ENCODE assay signal across 13 mouse cellular contexts in genomic region chr17:26691110-26691509, GRCm38 (mm10). TPM values are rescaled to one million over a fixed set of nuclear protein-coding genes. Genes with fewer than 3 reads are reported as not detected.
DNase-seq lines count a peak whose midpoint lies in the region; ATAC-seq and TF ChIP-seq lines count a peak whose summit lies in the region.
"Had no signal": no experiment of that assay in that cellular context is flagged by ENCODE, and none has a peak within 500 bp of the region (broad histone marks: within the 10 kb centered on the region; RNA-seq: fewer than 3 reads in every experiment).

No protein-coding gene starts in this region.

- TF ChIP-seq EP300 in liver, postnatal 0 days (IDR thresholded peaks at IDR 0.05; ENCODE audit: low read depth): 0 out of 2 replicates have a peak, but pooled peaks have one; percentile 39

- H3K4me2 ChIP-seq in liver, postnatal 0 days (ENCODE audit: low read depth, low read length): no peak overlapping the region
- no peak overlapping the region for H3K4me2 ChIP-seq in liver, embryonic 11.5 days
- H3K4me2 ChIP-seq: midbrain, embryonic 12.5 days had no signal

- 0 out of 2 replicates have a peak overlapping the region, but pooled peaks have one; percentile 29 for H3K27ac ChIP-seq in liver, postnatal 0 days (ENCODE audit: low read depth)
- no peak overlapping the region for H3K27ac ChIP-seq in liver, embryonic 11.5 days (ENCODE audit: low read depth, low read length)
- H3K27ac ChIP-seq: liver, embryonic 14.5 days; midbrain, embryonic 12.5 days had no signal

- TF ChIP-seq CTCF in liver, postnatal 0 days (IDR thresholded peaks at IDR 0.05; ENCODE audit: low read depth): no peak

- H3K9ac ChIP-seq in liver, postnatal 0 days (replicated peaks): no peak overlapping the region
- H3K9ac ChIP-seq in liver, embryonic 11.5 days (ENCODE audit: low read depth, low read length): no peak overlapping the region
- H3K9ac ChIP-seq: liver, embryonic 14.5 days; midbrain, embryonic 12.5 days had no signal

- 73% methylated on average over 7 of the region's 7 CpGs for WGBS in liver, postnatal 0 days (ENCODE audit: insufficient replicate concordance)
- WGBS in liver, embryonic 11.5 days: 86% methylated on average over 7 of the region's 7 CpGs

- DNase-seq in cerebellum, adult 11-12 months: peak; percentile 60
- no peak for DNase-seq in cerebellum, postnatal 14 days
- peak; percentile 20 for DNase-seq in heart, postnatal 25 days (ENCODE audit: low spot score)
- DNase-seq in heart, postnatal 14 days: no peak
- DNase-seq in liver, postnatal 0 days: peak; percentile 48
- DNase-seq in liver, embryonic 11.5 days (ENCODE audit: low spot score): no peak
- DNase-seq in lung, postnatal 36 days: peak; percentile 55
- DNase-seq in frontal cortex, adult 2 months (ENCODE audit: extremely low spot score in 1 of 2, low spot score in 1 of 2): no peak
- DNase-seq: thymus, adult 2 months had no signal

- H3K27me3 ChIP-seq in liver, postnatal 0 days (ENCODE audit: insufficient read depth, low read length): no peaks in the 10 kb centered on the region
- H3K27me3 ChIP-seq in liver, embryonic 11.5 days (replicated peaks; ENCODE audit: control insufficient read depth, insufficient read depth, low read length): no peaks in the 10 kb centered on the region
- H3K27me3 ChIP-seq: midbrain, embryonic 12.5 days had no signal

- intact Hi-C loops in heart, postnatal 25 days (cut with DNase I): no loop called here
- intact Hi-C loops in heart, postnatal 14 days (cut with DNase I): no loop called here

- H3K9me3 ChIP-seq in liver, postnatal 0 days (ENCODE audit: low read length): no peaks in the 10 kb centered on the region
- H3K9me3 ChIP-seq in liver, embryonic 11.5 days (ENCODE audit: control insufficient read depth, low read length): no peaks in the 10 kb centered on the region
- H3K9me3 ChIP-seq: G1E; midbrain, embryonic 12.5 days had no signal

- peaks cover 5% of the 10 kb centered on the region; the same call in 1 of the 2 replicates for H3K4me1 ChIP-seq in liver, postnatal 0 days (ENCODE audit: insufficient read depth)
- H3K4me1 ChIP-seq in liver, embryonic 11.5 days (replicated peaks; ENCODE audit: control insufficient read depth, insufficient read depth, low read length): peaks cover 10% of the 10 kb centered on the region

- H3K4me3 ChIP-seq in liver, postnatal 0 days (ENCODE audit: low read depth, low read length): no peak overlapping the region
- no peak overlapping the region for H3K4me3 ChIP-seq in liver, embryonic 11.5 days (ENCODE audit: low read depth, low read length)
- H3K4me3 ChIP-seq: midbrain, embryonic 12.5 days had no signal

- peaks cover 17% of the 10 kb centered on the region for H3K36me3 ChIP-seq in liver, postnatal 0 days (replicated peaks; ENCODE audit: insufficient read depth, low read length)
- H3K36me3 ChIP-seq in liver, embryonic 11.5 days (ENCODE audit: control insufficient read depth, insufficient read depth, low read length): peaks cover 3% of the 10 kb centered on the region; the same call in 1 of the 2 replicates

- peak; percentile 86 for ATAC-seq in liver, postnatal 0 days
- ATAC-seq in liver, embryonic 11.5 days (replicated peaks; ENCODE audit: low FRiP score): no peak
- ATAC-seq: inflammation-experienced regulatory T-cells, adult 6 months had no signal

RNA-seq across cellular contexts. Expression of gene Crebrf, which starts 24.3 kb away (rescaled TPM):
- 10 to 100 TPM; 65.4 to 72.4 TPM for total RNA-seq in heart, postnatal 25 days (2021)
- total RNA-seq in heart, postnatal 14 days (2021): 10 to 100 TPM; 44.5 to 49.6 TPM
- 5.8 and 7.5 TPM in 2 replicates for polyA plus RNA-seq in liver, postnatal 0 days (2015; fragmentation: Nextera tagmentation; extraction: Ambion mirVana)
- 1.8 and 2.4 TPM in 2 replicates for polyA plus RNA-seq in liver, embryonic 11.5 days (2014; fragmentation: Nextera tagmentation; extraction: Ambion mirVana)
- polyA plus RNA-seq in frontal cortex, adult 2 months (2012; rRNA removed): 16.4 and 17.6 TPM in 2 replicates

RNA-seq across cellular contexts. Expression of gene Atp6v0e, which starts 28.1 kb away (rescaled TPM):
- total RNA-seq in heart, postnatal 25 days (2021): 10 to 100 TPM; 64.5 to 66.4 TPM
- total RNA-seq in heart, postnatal 14 days (2021): 10 to 100 TPM; 68.1 to 71.3 TPM
- 122 and 126 TPM in 2 replicates for polyA plus RNA-seq in liver, postnatal 0 days (2015; fragmentation: Nextera tagmentation; extraction: Ambion mirVana)
- polyA plus RNA-seq in liver, embryonic 11.5 days (2014; fragmentation: Nextera tagmentation; extraction: Ambion mirVana): 244 and 245 TPM in 2 replicates
- 80.3 and 80.9 TPM in 2 replicates for polyA plus RNA-seq in frontal cortex, adult 2 months (2012; rRNA removed)

Comparison
In these comparisons a context has a peak if more than half of its experiments do, and no peak if none do; other contexts are left out.
1. DNase-seq: peak in cerebellum, adult 11-12 months (single experiment), heart, postnatal 25 days (single experiment), liver, postnatal 0 days (single experiment) and lung, postnatal 36 days (single experiment); none in cerebellum, postnatal 14 days (0 of 2), heart, postnatal 14 days (0 of 2), liver, embryonic 11.5 days (single experiment) and frontal cortex, adult 2 months (0 of 2).